ENCODE assay signal across 13 mouse cellular contexts in genomic region chr1:73936537-73936936, GRCm38 (mm10).
DNase-seq lines count a peak whose midpoint lies in the region; ATAC-seq lines count a peak whose summit lies in the region.
"Had no signal": no experiment of that assay in that cellular context is flagged by ENCODE, and none has a peak within 500 bp of the region (broad histone marks: within the 10 kb centered on the region; RNA-seq: fewer than 3 reads in every experiment).

No protein-coding gene starts in this region.

- peak; percentile 20 for ATAC-seq in activated CD4-positive, CD25-positive, alpha-beta regulatory T cell, adult 4 months
- ATAC-seq: hindbrain, postnatal 0 days had no signal

- DNase-seq in heart, adult 11 months = peak; percentile 90
- no peak for DNase-seq in heart, postnatal 25 days (ENCODE audit: low spot score)
- DNase-seq in kidney, postnatal 36 days = peak; percentile 53 to 63
- DNase-seq in kidney, postnatal 14 days = no peak
- DNase-seq in naive thymus-derived CD4-positive, alpha-beta T cell, adult 2 months (ENCODE audit: low read depth) = peak; percentile 19
- DNase-seq in thymus, postnatal 25 days = no peak
- DNase-seq in layer of hippocampus, adult 18-20 months (ENCODE audit: low spot score in 2 of 2) = no peak
- DNase-seq: adrenal gland, adult 2 months; cerebellum, adult 9-11 months; retina, postnatal 1 day; spleen, adult 18-20 months had no signal

- intact Hi-C loops in heart, postnatal 25 days (cut with DNase I) = no loop called here

Comparison
In these comparisons a context has a peak if more than half of its experiments do, and no peak if none do; other contexts are left out.
1. DNase-seq: peak in heart, adult 11 months (single experiment), kidney, postnatal 36 days (2 of 2) and naive thymus-derived CD4-positive, alpha-beta T cell, adult 2 months (single experiment); none in heart, postnatal 25 days (single experiment), kidney, postnatal 14 days (single experiment), thymus, postnatal 25 days (single experiment) and layer of hippocampus, adult 18-20 months (0 of 2).